Mouse (Mus musculus): Measurements from ENCODE around the gene Fdxr.
A peak's percentile ranks its signal among the peaks of the same experiment; 100 is the strongest.

The Fdxr gene

GRCm38 (mm10) chr11:115289885-115290284 is 13.0 kb upstream of the Fdxr start:
- DNase-seq (ENCODE audit: low spot score), result no peak

- no peak for DNase-seq (ENCODE audit: low spot score)
Observed at GRCm38 (mm10) chr11:115288305-115288704, 11.5 kb upstream of the Fdxr start.

- no peak for DNase-seq (ENCODE audit: low spot score)
Observed at GRCm38 (mm10) chr11:115287386-115287785, 10.5 kb upstream of the Fdxr start.

GRCm38 (mm10) chr11:115286201-115286993 is 9.5 kb upstream of the Fdxr start:
- no peak for DNase-seq (ENCODE audit: low spot score)

GRCm38 (mm10) chr11:115285282-115285681 is 8.4 kb upstream of the Fdxr start:
- no peak for DNase-seq (ENCODE audit: low spot score)

GRCm38 (mm10) chr11:115283891-115284620 is 7.2 kb upstream of the Fdxr start:
- no peak for DNase-seq (ENCODE audit: low spot score)

- no peak for DNase-seq (ENCODE audit: low spot score)
Observed at GRCm38 (mm10) chr11:115283486-115283765, 6.6 kb upstream of the Fdxr start.

GRCm38 (mm10) chr11:115282723-115283485 is 6.1 kb upstream of the Fdxr start:
- no peak for DNase-seq (ENCODE audit: low spot score)

- no peak for DNase-seq (ENCODE audit: low spot score)
Observed at GRCm38 (mm10) chr11:115282295-115282694, 5.4 kb upstream of the Fdxr start.

GRCm38 (mm10) chr11:115279726-115280125 is 2.9 kb upstream of the Fdxr start:
- no peak for DNase-seq (ENCODE audit: low spot score)

GRCm38 (mm10) chr11:115278176-115278575 is 1.3 kb upstream of the Fdxr start:
- DNase-seq (ENCODE audit: low spot score), result no peak

- no peak for DNase-seq (ENCODE audit: low spot score)
Observed at GRCm38 (mm10) chr11:115277604-115277975, 740 bp upstream of the Fdxr start.

GRCm38 (mm10) chr11:115275954-115276353 is 896 bp downstream of the Fdxr start:
- DNase-seq (ENCODE audit: low spot score), result no peak

- DNase-seq (ENCODE audit: low spot score), result no peak
Observed at GRCm38 (mm10) chr11:115275509-115275908, 1.3 kb downstream of the Fdxr start.

- DNase-seq (ENCODE audit: low spot score), result no peak
Observed at GRCm38 (mm10) chr11:115274771-115275170, 2.1 kb downstream of the Fdxr start.

GRCm38 (mm10) chr11:115274178-115274577 is 2.7 kb downstream of the Fdxr start:
- no peak for DNase-seq (ENCODE audit: low spot score)

- DNase-seq (ENCODE audit: low spot score), result no peak
Observed at GRCm38 (mm10) chr11:115273735-115274134, 3.1 kb downstream of the Fdxr start.

GRCm38 (mm10) chr11:115272894-115273498 is 3.9 kb downstream of the Fdxr start:
- DNase-seq (ENCODE audit: low spot score), result no peak

- no peak for DNase-seq (ENCODE audit: low spot score)
Observed at GRCm38 (mm10) chr11:115271481-115271880, 5.4 kb downstream of the Fdxr start.

GRCm38 (mm10) chr11:115271052-115271451 is 5.8 kb downstream of the Fdxr start:
- DNase-seq (ENCODE audit: low spot score), result no peak

GRCm38 (mm10) chr11:115270148-115270861 is 6.5 kb downstream of the Fdxr start:
- peak; percentile 78 for DNase-seq (ENCODE audit: low spot score)
